Mouse (Mus musculus) adrenal gland, adult 18-20 months (tissue): ENCODE data around the gene Atxn1. TPM values are rescaled to one million over a fixed set of nuclear protein-coding genes. Genes with fewer than 3 reads are reported as not detected.

Source experiments
- DNase-seq, 2 experiments: peaks; one replicate each; pipeline ENCODE4 v3.0.0; 2021 to 2022; ENCODE audit warnings: low spot score in 2 of 2
- total RNA-seq, 2 experiments: library from RNA; stranded (reverse); gene quantifications; 1 replicate in 1 of 2; 2 replicates in 1 of 2; pipeline ENCODE4 v1.2.3; 2021

Atxn1 gene
- total RNA-seq, 2 experiments from 2014 or later, result 27.4 to 30.4 TPM

- DNase-seq, result peak; percentile 89 to 92
Observed at GRCm38 (mm10) chr13:45963497-45964330, 1.1 kb downstream of the Atxn1 start.

- DNase-seq, result no peak
Observed at GRCm38 (mm10) chr13:45962776-45963175, 2.0 kb downstream of the Atxn1 start.

- DNase-seq, result no peak
Observed at GRCm38 (mm10) chr13:45961871-45962630, 2.8 kb downstream of the Atxn1 start.

- no peak for DNase-seq
Observed at GRCm38 (mm10) chr13:45960311-45960965, 4.4 kb downstream of the Atxn1 start.

GRCm38 (mm10) chr13:45958306-45958705, 6.5 kb downstream of the Atxn1 start:
- DNase-seq, result no peak

GRCm38 (mm10) chr13:45957629-45958028, 7.2 kb downstream of the Atxn1 start:
- no peak for DNase-seq

- DNase-seq, result no peak
Observed at GRCm38 (mm10) chr13:45956287-45956686, 8.5 kb downstream of the Atxn1 start.

GRCm38 (mm10) chr13:45955370-45956055, 9.3 kb downstream of the Atxn1 start:
- DNase-seq, result no peak

GRCm38 (mm10) chr13:45953098-45953497, 11.7 kb downstream of the Atxn1 start:
- DNase-seq, result no peak

GRCm38 (mm10) chr13:45951071-45951645, 13.7 kb downstream of the Atxn1 start:
- no peak for DNase-seq

- DNase-seq, result no peak
Observed at GRCm38 (mm10) chr13:45950355-45950861, 14.4 kb downstream of the Atxn1 start.

- DNase-seq, result no peak
Observed at GRCm38 (mm10) chr13:45946136-45946535, 18.7 kb downstream of the Atxn1 start.

GRCm38 (mm10) chr13:45942337-45942736, 22.5 kb downstream of the Atxn1 start:
- DNase-seq, result no peak

GRCm38 (mm10) chr13:45940714-45941113, 24.1 kb downstream of the Atxn1 start:
- no peak for DNase-seq

GRCm38 (mm10) chr13:45939561-45939960, 25.2 kb downstream of the Atxn1 start:
- no peak for DNase-seq

GRCm38 (mm10) chr13:45938083-45938482, 26.7 kb downstream of the Atxn1 start:
- DNase-seq, result no peak

GRCm38 (mm10) chr13:45936765-45937164, 28.0 kb downstream of the Atxn1 start:
- DNase-seq, result no peak

GRCm38 (mm10) chr13:45935798-45936197, 29.0 kb downstream of the Atxn1 start:
- DNase-seq, result no peak

GRCm38 (mm10) chr13:45934841-45935240, 30.0 kb downstream of the Atxn1 start:
- no peak for DNase-seq

GRCm38 (mm10) chr13:45934085-45934484, 30.7 kb downstream of the Atxn1 start:
- no peak for DNase-seq
